Mouse (Mus musculus): ENCODE results near the gene Olfr248. TPM values are rescaled to one million over a fixed set of nuclear protein-coding genes. Genes with fewer than 3 reads are reported as not detected.
"Not testable (repeated sequence)": the region's sequence is repeated elsewhere in the genome, so short reads cannot be mapped to it uniquely, and the experiment has no call there.

The Olfr248 gene
- polyA plus RNA-seq (2014; fragmentation: Nextera tagmentation; extraction: Ambion mirVana) = not detected in 2 replicates

DNA sequence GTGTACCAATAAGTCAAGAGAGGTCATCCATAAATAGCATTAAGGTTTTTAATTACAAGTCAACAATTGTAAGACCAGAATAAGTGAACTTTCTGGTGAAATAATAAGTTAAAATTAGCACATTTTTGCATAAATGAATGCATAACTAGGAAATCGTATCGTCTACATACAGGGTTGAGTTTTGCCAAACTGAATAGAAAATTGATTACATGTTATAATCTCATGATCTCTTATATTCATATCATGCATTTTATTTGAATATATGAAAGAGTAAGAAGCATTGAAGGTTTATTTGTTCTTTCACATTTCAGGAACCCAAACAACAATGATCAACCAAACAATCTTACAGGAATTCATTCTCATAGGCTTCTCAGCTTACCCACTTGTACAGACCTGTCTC is at the start of gene Olfr248:
TSS of gene Olfr248 (plus strand) at position 301 of the 400 bp plus-strand sequence.
- H3K4me2 ChIP-seq (replicated peaks; ENCODE audit: low read depth, low read length) = no peak within 1 kb of the TSS
- H3K9ac ChIP-seq (replicated peaks; ENCODE audit: low read depth, low read length) = no peak within 1 kb of the TSS
- H3K4me3 ChIP-seq (ENCODE audit: low read depth, low read length) = no peak within 1 kb of the TSS
- no peaks in the 10 kb centered on the region for H3K36me3 ChIP-seq (ENCODE audit: control insufficient read depth, insufficient read depth, low read length)
- H3K27me3 ChIP-seq (ENCODE audit: control insufficient read depth, insufficient read depth, low read length) = no peaks in the 10 kb centered on the region
- no peak within 1 kb of the TSS for H3K27ac ChIP-seq (ENCODE audit: low read length)
- H3K9me3 ChIP-seq (ENCODE audit: control insufficient read depth, low read depth, low read length) = no peaks in the 10 kb centered on the region
- WGBS = 89% methylated on average over 2 of the region's 2 CpGs
- no peaks in the 10 kb centered on the region for H3K4me1 ChIP-seq (ENCODE audit: control insufficient read depth, insufficient read depth, low read length)
- ATAC-seq (ENCODE audit: insufficient number of reproducible peaks, insufficient read depth, low FRiP score, low read depth) = no peak

DNA sequence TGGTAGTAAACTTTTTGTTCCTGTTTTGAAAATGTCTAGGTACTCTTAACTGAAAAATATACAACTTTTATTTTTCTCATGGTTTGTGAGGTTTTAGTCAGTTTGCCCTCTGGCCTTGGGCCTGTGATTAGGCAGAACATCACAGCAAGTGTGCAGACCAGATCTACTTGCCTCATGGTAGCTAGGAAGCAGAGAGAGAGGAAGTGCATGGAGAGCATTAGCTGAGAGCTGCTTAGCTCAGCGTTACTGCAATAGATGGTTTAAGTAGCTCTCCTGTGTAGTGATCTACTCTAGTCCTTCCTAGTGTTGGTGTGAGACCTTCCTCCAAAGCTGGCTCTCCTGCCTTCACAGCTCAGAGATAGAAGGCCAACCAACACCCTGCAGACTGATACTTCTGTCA is 37.2 kb upstream of the Olfr248 start:
- H3K9me3 ChIP-seq (ENCODE audit: control insufficient read depth, low read depth, low read length); H3K4me1 ChIP-seq (ENCODE audit: control insufficient read depth, insufficient read depth, low read length); H3K27me3 ChIP-seq (ENCODE audit: control insufficient read depth, insufficient read depth, low read length); H3K27ac ChIP-seq (ENCODE audit: low read length); H3K9ac ChIP-seq (replicated peaks; ENCODE audit: low read depth, low read length); H3K36me3 ChIP-seq (ENCODE audit: control insufficient read depth, insufficient read depth, low read length); H3K4me3 ChIP-seq (ENCODE audit: low read depth, low read length); ATAC-seq (ENCODE audit: insufficient number of reproducible peaks, insufficient read depth, low FRiP score, low read depth); H3K4me2 ChIP-seq (replicated peaks; ENCODE audit: low read depth, low read length): not testable (repeated sequence)
- WGBS = 60% methylated on average over 1 of the region's 1 CpGs

DNA sequence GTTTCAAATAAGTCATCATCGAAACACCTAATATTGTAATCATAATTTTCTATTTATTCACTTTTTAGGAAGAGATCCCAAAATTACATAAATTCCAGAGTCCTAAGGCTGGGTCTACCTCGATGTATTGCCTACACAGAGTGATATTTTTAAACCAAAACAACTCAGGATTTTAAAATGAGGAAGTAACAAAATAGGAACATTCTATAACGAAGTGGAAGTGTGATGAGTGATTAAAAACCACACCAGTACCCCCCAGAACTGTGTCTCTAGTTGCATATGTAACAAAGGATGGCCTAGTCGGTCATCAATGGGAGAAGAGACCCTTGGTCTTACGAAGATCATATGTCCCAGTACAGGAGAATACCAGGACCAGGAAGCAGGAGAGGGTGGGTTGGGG is 36.2 kb upstream of the Olfr248 start:
- Histone ChIP-seq H3K9me3 (ENCODE audit: control insufficient read depth, low read depth, low read length) (no peaks in the 10 kb centered on the region), H3K9ac (replicated peaks; ENCODE audit: low read depth, low read length) (no peak overlapping the region), H3K27me3 (ENCODE audit: control insufficient read depth, insufficient read depth, low read length) (no peaks in the 10 kb centered on the region), H3K4me2 (replicated peaks; ENCODE audit: low read depth, low read length) (no peak overlapping the region), H3K36me3 (ENCODE audit: control insufficient read depth, insufficient read depth, low read length) (no peaks in the 10 kb centered on the region), H3K4me1 (ENCODE audit: control insufficient read depth, insufficient read depth, low read length) (no peaks in the 10 kb centered on the region), H3K4me3 (ENCODE audit: low read depth, low read length) (no peak overlapping the region), H3K27ac (ENCODE audit: low read length) (no peak overlapping the region)
- 78% methylated on average over 5 of the region's 5 CpGs for WGBS
- no peak for ATAC-seq (ENCODE audit: insufficient number of reproducible peaks, insufficient read depth, low FRiP score, low read depth)

DNA sequence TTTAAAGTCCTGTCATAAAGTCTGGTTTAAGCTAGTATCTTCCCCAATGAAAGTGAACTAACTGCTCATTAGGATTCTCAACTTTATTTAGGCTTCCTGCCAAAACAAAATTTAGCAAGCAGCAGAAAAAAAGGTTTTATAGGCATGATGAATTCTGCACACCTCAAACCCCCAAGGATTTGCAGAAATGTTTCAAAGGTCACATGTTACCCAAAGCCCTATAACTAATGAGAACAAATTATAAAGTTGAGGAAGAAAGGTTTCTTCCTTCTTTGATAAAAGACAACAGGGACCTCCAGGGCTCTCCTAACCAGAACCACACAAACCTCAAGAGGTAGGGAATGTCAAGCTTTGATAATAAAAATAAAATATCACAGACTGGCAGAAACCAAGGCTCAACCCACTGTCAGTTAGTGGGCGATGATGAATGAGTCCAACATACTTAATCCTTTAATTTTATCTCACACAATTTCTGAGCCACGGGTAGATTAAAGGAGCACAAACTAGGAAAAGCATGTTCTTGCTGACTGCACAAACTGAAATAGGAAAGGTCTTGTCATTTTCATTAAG is 25.9 kb upstream of the Olfr248 start, which contains the start of gene Olfr417:
TSS of gene Olfr417 (plus strand) at position 241 of the 570 bp plus-strand sequence.
- no peak within 1 kb of the TSS for H3K4me2 ChIP-seq (replicated peaks; ENCODE audit: low read depth, low read length)
- no peak within 1 kb of the TSS for H3K27ac ChIP-seq (ENCODE audit: low read length)
- 64% methylated on average over 2 of the region's 2 CpGs for WGBS
- H3K9me3 ChIP-seq (ENCODE audit: control insufficient read depth, low read depth, low read length) = no peaks in the 10 kb centered on the region
- no peaks in the 10 kb centered on the region for H3K4me1 ChIP-seq (ENCODE audit: control insufficient read depth, insufficient read depth, low read length)
- H3K9ac ChIP-seq (replicated peaks; ENCODE audit: low read depth, low read length) = no peak within 1 kb of the TSS
- H3K27me3 ChIP-seq (ENCODE audit: control insufficient read depth, insufficient read depth, low read length) = no peaks in the 10 kb centered on the region
- H3K36me3 ChIP-seq (ENCODE audit: control insufficient read depth, insufficient read depth, low read length) = no peaks in the 10 kb centered on the region
- no peak for ATAC-seq (ENCODE audit: insufficient number of reproducible peaks, insufficient read depth, low FRiP score, low read depth)
- H3K4me3 ChIP-seq (ENCODE audit: low read depth, low read length) = no peak within 1 kb of the TSS

DNA sequence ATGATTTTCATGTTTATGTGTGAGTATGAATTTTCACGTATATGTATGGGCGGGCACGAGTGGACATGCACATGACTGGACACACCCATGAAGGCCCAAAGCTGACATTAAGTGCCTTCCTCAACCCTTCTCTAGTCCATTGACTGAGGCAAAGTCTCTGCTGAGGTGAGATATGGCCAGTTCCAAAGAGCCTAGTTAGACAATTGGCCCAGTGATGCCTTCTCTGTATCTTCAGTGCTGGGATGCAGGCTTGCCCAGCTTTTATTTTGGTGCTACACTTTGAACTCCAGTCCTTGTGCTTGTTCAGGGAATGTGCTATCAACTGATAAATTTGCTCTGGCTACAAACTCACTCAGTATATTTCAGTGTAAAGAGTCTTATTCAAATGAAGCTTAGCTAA is 17.0 kb upstream of the Olfr248 start:
- Histone ChIP-seq H3K27me3 (ENCODE audit: control insufficient read depth, insufficient read depth, low read length) (no peaks in the 10 kb centered on the region), H3K9ac (replicated peaks; ENCODE audit: low read depth, low read length) (no peak overlapping the region), H3K4me1 (ENCODE audit: control insufficient read depth, insufficient read depth, low read length) (no peaks in the 10 kb centered on the region), H3K4me3 (ENCODE audit: low read depth, low read length) (no peak overlapping the region), H3K27ac (ENCODE audit: low read length) (no peak overlapping the region), H3K36me3 (ENCODE audit: control insufficient read depth, insufficient read depth, low read length) (no peaks in the 10 kb centered on the region), H3K9me3 (ENCODE audit: control insufficient read depth, low read depth, low read length) (no peaks in the 10 kb centered on the region), H3K4me2 (replicated peaks; ENCODE audit: low read depth, low read length) (no peak overlapping the region)
- ATAC-seq (ENCODE audit: insufficient number of reproducible peaks, insufficient read depth, low FRiP score, low read depth) = no peak
- 86% methylated on average over 3 of the region's 3 CpGs for WGBS

DNA sequence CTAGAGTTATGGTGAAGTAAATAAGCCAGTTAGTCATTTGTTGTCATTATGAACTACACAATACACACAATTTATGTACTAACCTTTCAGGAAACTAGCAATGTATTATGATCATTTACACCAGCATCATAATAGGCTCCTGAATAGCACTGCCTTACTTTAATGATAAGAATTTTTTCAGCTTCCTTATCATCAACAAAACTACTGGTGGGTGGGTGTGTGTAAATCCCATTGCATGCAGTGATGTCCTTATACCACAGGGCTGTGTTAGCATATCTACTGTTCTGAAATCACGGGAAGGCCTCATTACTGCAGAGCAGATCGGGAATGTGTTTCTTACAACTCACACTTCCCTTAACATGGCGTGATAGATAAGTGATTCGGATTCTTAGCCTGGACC is 32.1 kb downstream of the Olfr248 start:
- no peaks in the 10 kb centered on the region for H3K4me1 ChIP-seq (ENCODE audit: control insufficient read depth, insufficient read depth, low read length)
- no peaks in the 10 kb centered on the region for H3K36me3 ChIP-seq (ENCODE audit: control insufficient read depth, insufficient read depth, low read length)
- no peak overlapping the region for H3K27ac ChIP-seq (ENCODE audit: low read length)
- no peak overlapping the region for H3K9ac ChIP-seq (replicated peaks; ENCODE audit: low read depth, low read length)
- H3K4me3 ChIP-seq (ENCODE audit: low read depth, low read length) = no peak overlapping the region
- no peaks in the 10 kb centered on the region for H3K9me3 ChIP-seq (ENCODE audit: control insufficient read depth, low read depth, low read length)
- no peak for ATAC-seq (ENCODE audit: insufficient number of reproducible peaks, insufficient read depth, low FRiP score, low read depth)
- WGBS = 85% methylated on average over 4 of the region's 4 CpGs
- H3K27me3 ChIP-seq (ENCODE audit: control insufficient read depth, insufficient read depth, low read length) = no peaks in the 10 kb centered on the region
- no peak overlapping the region for H3K4me2 ChIP-seq (replicated peaks; ENCODE audit: low read depth, low read length)

DNA sequence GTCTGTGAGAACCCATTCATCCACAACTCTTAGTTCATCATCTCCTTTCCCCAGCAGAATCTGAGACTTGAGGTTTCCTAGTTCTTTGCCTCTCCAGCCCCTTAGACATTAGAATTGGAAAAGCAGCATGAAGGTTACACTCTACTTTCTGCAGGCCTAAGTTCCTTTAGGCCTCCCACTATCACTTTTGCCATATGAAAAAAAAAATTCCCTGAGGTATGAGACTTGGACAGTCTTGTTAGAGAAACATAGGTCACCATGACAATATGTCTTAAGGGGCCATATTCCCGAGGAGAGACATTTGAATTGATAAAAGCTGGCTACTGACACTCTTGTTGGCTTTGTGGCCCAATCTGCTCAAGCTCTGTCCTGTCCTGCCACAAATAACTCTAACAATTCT is 32.9 kb downstream of the Olfr248 start, which contains the start of gene Olfr414:
TSS of gene Olfr414 (plus strand) at position 301 of the 400 bp plus-strand sequence.
- Histone ChIP-seq H3K36me3 (ENCODE audit: control insufficient read depth, insufficient read depth, low read length) (no peaks in the 10 kb centered on the region), H3K27ac (ENCODE audit: low read length) (no peak within 1 kb of the TSS), H3K9me3 (ENCODE audit: control insufficient read depth, low read depth, low read length) (no peaks in the 10 kb centered on the region), H3K4me2 (replicated peaks; ENCODE audit: low read depth, low read length) (no peak within 1 kb of the TSS), H3K27me3 (ENCODE audit: control insufficient read depth, insufficient read depth, low read length) (no peaks in the 10 kb centered on the region), H3K4me1 (ENCODE audit: control insufficient read depth, insufficient read depth, low read length) (no peaks in the 10 kb centered on the region), H3K4me3 (ENCODE audit: low read depth, low read length) (no peak within 1 kb of the TSS), H3K9ac (replicated peaks; ENCODE audit: low read depth, low read length) (no peak within 1 kb of the TSS)
- no peak for ATAC-seq (ENCODE audit: insufficient number of reproducible peaks, insufficient read depth, low FRiP score, low read depth)
- WGBS = 67% methylated on average over 1 of the region's 1 CpGs

DNA sequence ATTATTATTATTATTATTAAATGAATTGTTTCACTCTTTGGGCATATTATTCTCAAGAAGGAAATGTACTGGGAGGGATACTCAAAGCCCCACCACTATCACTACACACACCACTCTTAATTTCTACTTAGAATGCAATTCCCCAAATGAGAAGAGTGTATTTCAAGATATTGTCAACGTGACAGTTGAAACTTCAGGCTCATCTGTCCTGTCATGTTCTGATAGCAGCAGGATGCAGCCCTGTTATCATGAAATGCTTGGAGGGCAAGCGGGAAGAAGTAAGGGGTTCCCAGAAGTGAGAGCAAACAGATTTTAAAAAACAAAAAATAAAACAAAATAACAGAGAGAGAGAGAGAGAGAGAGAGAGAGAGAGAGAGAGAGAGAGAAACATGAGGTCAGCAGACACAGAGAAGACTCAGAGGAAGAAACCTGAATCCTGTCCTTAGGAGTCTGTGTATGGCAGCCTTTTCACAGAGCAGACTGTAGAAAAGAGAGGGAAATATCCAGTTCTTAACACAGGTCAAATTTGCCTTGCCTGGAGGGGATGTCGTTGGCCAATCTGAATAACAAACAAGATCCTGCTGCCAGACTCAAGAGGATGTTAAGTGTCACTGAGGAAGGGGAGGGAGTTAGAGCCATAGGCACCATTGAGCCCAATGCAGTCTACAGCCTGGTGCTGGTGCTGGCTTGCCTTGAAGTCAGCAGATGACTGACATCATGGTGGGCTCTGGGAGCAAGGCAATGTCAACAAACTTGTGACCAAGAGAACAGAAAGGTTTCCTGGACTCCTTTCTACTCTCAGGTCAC is 35.5 kb downstream of the Olfr248 start:
- 50% methylated on average over 3 of the region's 3 CpGs for WGBS
- no peak for ATAC-seq (ENCODE audit: insufficient number of reproducible peaks, insufficient read depth, low FRiP score, low read depth)
- no peaks in the 10 kb centered on the region for H3K36me3 ChIP-seq (ENCODE audit: control insufficient read depth, insufficient read depth, low read length)
- no peak overlapping the region for H3K9ac ChIP-seq (replicated peaks; ENCODE audit: low read depth, low read length)
- no peaks in the 10 kb centered on the region for H3K9me3 ChIP-seq (ENCODE audit: control insufficient read depth, low read depth, low read length)
- no peak overlapping the region for H3K27ac ChIP-seq (ENCODE audit: low read length)
- H3K4me1 ChIP-seq (ENCODE audit: control insufficient read depth, insufficient read depth, low read length) = no peaks in the 10 kb centered on the region
- no peaks in the 10 kb centered on the region for H3K27me3 ChIP-seq (ENCODE audit: control insufficient read depth, insufficient read depth, low read length)
- H3K4me2 ChIP-seq (replicated peaks; ENCODE audit: low read depth, low read length) = no peak overlapping the region
- H3K4me3 ChIP-seq (ENCODE audit: low read depth, low read length) = no peak overlapping the region
